Mouse (Mus musculus) MEL (cell line): Measurements from ENCODE around the gene Hnf1a. TPM values are rescaled to one million over a fixed set of nuclear protein-coding genes. Genes with fewer than 3 reads are reported as not detected.

Experiments
- DNase-seq: peaks from one replicate; pipeline ENCODE4 v3.0.0; 2011; ENCODE audit warnings: low read depth, low spot score
- H3K27ac ChIP-seq: 2 replicates; pipeline ENCODE4 v1.5.1; 2012; ENCODE audit warnings: low read depth, mild to moderate bottlenecking, control low read depth, low read length, moderate library complexity; ENCODE audit not compliant: control insufficient read depth
- H3K27me3 ChIP-seq, 2 experiments: fragments of 150-350 bp in 1 of 2; sonication (generic) in 1 of 2; 2 replicates each; pipeline ENCODE4 v1.6.1; 2012; ENCODE audit warnings: low read length in 2 of 2, mild to moderate bottlenecking in 2 of 2, improper control_type of control experiment in 1 of 2, moderate library complexity in 1 of 2; ENCODE audit not compliant: insufficient read depth in 2 of 2, control insufficient read depth in 1 of 2
- H3K36me3 ChIP-seq, 2 experiments: 2 replicates each; pipeline ENCODE4 v1.6.1; 2012 to 2014; ENCODE audit warnings: low read length in 2 of 2, improper control_type of control experiment in 1 of 2, inconsistent platforms in 1 of 2, mild to moderate bottlenecking in 1 of 2; ENCODE audit not compliant: insufficient read depth in 2 of 2, control insufficient read depth in 1 of 2
- H3K4me1 ChIP-seq, 2 experiments: fragments of 150-350 bp in 1 of 2; sonication (generic) in 1 of 2; 2 replicates each; pipeline ENCODE4 v1.6.1; 2012; ENCODE audit warnings: low read length in 2 of 2, improper control_type of control experiment in 1 of 2, mild to moderate bottlenecking in 1 of 2; ENCODE audit not compliant: insufficient read depth in 2 of 2, control insufficient read depth in 1 of 2
- H3K4me3 ChIP-seq, 2 experiments: fragments of 150-350 bp in 1 of 2; sonication (generic) in 1 of 2; 2 replicates each; pipeline ENCODE4 v1.5.1; 2012; ENCODE audit warnings: low read depth in 2 of 2, low read length in 2 of 2, mild to moderate bottlenecking in 2 of 2, moderate library complexity in 2 of 2, control low read depth in 1 of 2, improper control_type of control experiment in 1 of 2; ENCODE audit not compliant: control insufficient read depth in 1 of 2, insufficient read depth in 1 of 2
- H3K79me2 ChIP-seq: 2 replicates; pipeline ENCODE4 v1.6.1; 2012; ENCODE audit warnings: mild to moderate bottlenecking, low read length, moderate library complexity; ENCODE audit not compliant: control insufficient read depth, poor library complexity, insufficient read depth
- H3K9ac ChIP-seq: 2 replicates; pipeline ENCODE4 v1.6.1; 2012; ENCODE audit warnings: low read depth, mild to moderate bottlenecking, control low read depth, low read length, moderate library complexity; ENCODE audit not compliant: control insufficient read depth, poor library complexity, severe bottlenecking
- H3K9me3 ChIP-seq: fragments of 150-350 bp; sonication (generic); replicated peaks from 2 replicates; pipeline ENCODE4 v1.6.1; 2012; ENCODE audit warnings: mild to moderate bottlenecking, low read length, improper control_type of control experiment, moderate library complexity; ENCODE audit not compliant: insufficient read depth
- BHLHE40 ChIP-seq: IDR thresholded peaks from 2 replicates; pipeline ENCODE4 v1.6.1; 2012; ENCODE audit warnings: low read depth, mild to moderate bottlenecking, inconsistent platforms, low read length, improper control_type of control experiment, borderline replicate concordance
- CHD1 ChIP-seq: IDR thresholded peaks from 2 replicates; pipeline ENCODE4 v1.6.1; 2012; ENCODE audit warnings: low read depth, mild to moderate bottlenecking, inconsistent platforms, low read length, improper control_type of control experiment
- CHD2 ChIP-seq: IDR thresholded peaks from 2 replicates; pipeline ENCODE4 v1.6.1; 2011; ENCODE audit warnings: low read length, improper control_type of control experiment
- CTCF ChIP-seq, 3 experiments: IDR thresholded peaks in 2 of 3; conservative IDR thresholded peaks in 1 of 3; 2 replicates each; pipeline ENCODE4 v1.5.1; 2011 to 2012; ENCODE audit warnings: low read length in 3 of 3, low read depth in 2 of 3, mild to moderate bottlenecking in 2 of 3, improper control_type of control experiment in 1 of 3, inconsistent platforms in 1 of 3, mixed read lengths in 1 of 3, moderate library complexity in 1 of 3; ENCODE audit not compliant: control insufficient read depth in 1 of 3, insufficient read depth in 1 of 3, poor library complexity in 1 of 3, severe bottlenecking in 1 of 3
- GABPA ChIP-seq: IDR thresholded peaks from 2 replicates; pipeline ENCODE4 v1.6.1; 2012; ENCODE audit warnings: low read depth, mild to moderate bottlenecking, inconsistent platforms, low read length, improper control_type of control experiment, moderate library complexity
- HCFC1 ChIP-seq: IDR thresholded peaks from 2 replicates; pipeline ENCODE4 v1.6.1; 2012; ENCODE audit warnings: low read depth, mild to moderate bottlenecking, inconsistent platforms, low read length, improper control_type of control experiment, moderate library complexity
- JUND ChIP-seq: IDR thresholded peaks from 2 replicates; pipeline ENCODE4 v1.6.1; 2011; ENCODE audit warnings: low read depth, mild to moderate bottlenecking, improper control_type of control experiment, low read length
- KAT2A ChIP-seq: conservative IDR thresholded peaks from 2 replicates; pipeline ENCODE4 v1.6.1; 2012; ENCODE audit warnings: low read depth, low read length, improper control_type of control experiment, inconsistent platforms
- MAX ChIP-seq: IDR thresholded peaks from 2 replicates; pipeline ENCODE4 v1.6.1; 2011; ENCODE audit warnings: low read length, improper control_type of control experiment
- MEF2A ChIP-seq: IDR thresholded peaks from 2 replicates; pipeline ENCODE4 v1.6.1; 2014; ENCODE audit warnings: low read depth, mild to moderate bottlenecking, inconsistent platforms, low read length, improper control_type of control experiment; ENCODE audit not compliant: poor library complexity, insufficient replicate concordance, severe bottlenecking; ENCODE audit errors: extremely low read depth
- MXI1 ChIP-seq: IDR thresholded peaks from 2 replicates; pipeline ENCODE4 v1.6.1; 2011; ENCODE audit warnings: mild to moderate bottlenecking, low read depth, low read length, improper control_type of control experiment
- MYB ChIP-seq: IDR thresholded peaks from 2 replicates; pipeline ENCODE4 v1.6.1; 2011; ENCODE audit warnings: mild to moderate bottlenecking, low read depth, low read length, improper control_type of control experiment
- NELFE ChIP-seq: IDR thresholded peaks from 2 replicates; pipeline ENCODE4 v1.6.1; 2011; ENCODE audit warnings: low read depth, low read length, improper control_type of control experiment
- NRF1 ChIP-seq: IDR thresholded peaks from 2 replicates; pipeline ENCODE4 v1.6.1; 2014; ENCODE audit warnings: low read depth, mild to moderate bottlenecking, inconsistent platforms, low read length, improper control_type of control experiment, moderate library complexity; ENCODE audit not compliant: poor library complexity, insufficient read depth, severe bottlenecking
- POLR2A ChIP-seq, 2 experiments: IDR thresholded peaks; 2 replicates each; pipeline ENCODE4 v1.6.1; 2011 to 2012; ENCODE audit warnings: low read length in 2 of 2, mild to moderate bottlenecking in 2 of 2, control low read depth in 1 of 2, improper control_type of control experiment in 1 of 2, low read depth in 1 of 2, moderate library complexity in 1 of 2; ENCODE audit not compliant: control insufficient read depth in 1 of 2, insufficient read depth in 1 of 2, poor library complexity in 1 of 2
- POLR2AphosphoS2 ChIP-seq: IDR thresholded peaks from 2 replicates; pipeline ENCODE4 v1.6.1; 2011; ENCODE audit warnings: low read length, improper control_type of control experiment
- RCOR1 ChIP-seq: IDR thresholded peaks from 2 replicates; pipeline ENCODE4 v1.6.1; 2012; ENCODE audit warnings: low read depth, mild to moderate bottlenecking, inconsistent platforms, low read length, improper control_type of control experiment
- SIN3A ChIP-seq: IDR thresholded peaks from 2 replicates; pipeline ENCODE4 v1.6.1; 2012; ENCODE audit warnings: low read length, improper control_type of control experiment, inconsistent platforms
- SMC3 ChIP-seq: IDR thresholded peaks from 2 replicates; pipeline ENCODE4 v1.6.1; 2011; ENCODE audit warnings: low read depth, low read length, improper control_type of control experiment
- TAL1 ChIP-seq: IDR thresholded peaks from 2 replicates; pipeline ENCODE4 v1.6.1; 2012; ENCODE audit warnings: mild to moderate bottlenecking, inconsistent platforms, low read length, moderate library complexity, mixed read lengths
- TBP ChIP-seq: IDR thresholded peaks from 2 replicates; pipeline ENCODE4 v1.8.0; 2011; ENCODE audit warnings: low read depth, low read length, improper control_type of control experiment
- TCF12 ChIP-seq: IDR thresholded peaks from 2 replicates; pipeline ENCODE4 v1.6.1; 2014; ENCODE audit warnings: low read depth, mild to moderate bottlenecking, inconsistent platforms, low read length, improper control_type of control experiment, moderate library complexity
- USF1 ChIP-seq: IDR thresholded peaks from 2 replicates; pipeline ENCODE4 v1.6.1; 2014; ENCODE audit warnings: low read depth, mild to moderate bottlenecking, inconsistent platforms, low read length, improper control_type of control experiment, moderate library complexity
- USF2 ChIP-seq, 2 experiments: IDR thresholded peaks; 2 replicates each; pipeline ENCODE4 v1.6.1; 2011 to 2012; ENCODE audit warnings: improper control_type of control experiment in 2 of 2, low read length in 2 of 2, borderline replicate concordance in 1 of 2, inconsistent platforms in 1 of 2, low read depth in 1 of 2, mild to moderate bottlenecking in 1 of 2; ENCODE audit not compliant: insufficient read depth in 1 of 2
- ZC3H11A ChIP-seq: IDR thresholded peaks from 2 replicates; pipeline ENCODE4 v1.6.1; 2012; ENCODE audit warnings: low read depth, mild to moderate bottlenecking, inconsistent platforms, low read length, improper control_type of control experiment
- ZKSCAN1 ChIP-seq: IDR thresholded peaks from 2 replicates; pipeline ENCODE4 v1.6.1; 2012; ENCODE audit warnings: low read depth, mild to moderate bottlenecking, inconsistent platforms, low read length, improper control_type of control experiment, moderate library complexity
- ZNF384 ChIP-seq: IDR thresholded peaks from 2 replicates; pipeline ENCODE4 v1.6.1; 2012; ENCODE audit warnings: low read depth, mild to moderate bottlenecking, inconsistent platforms, low read length, improper control_type of control experiment
- polyA plus RNA-seq, 2 experiments: library from polyadenylated mRNA; stranded (reverse) in 1 of 2; unstranded in 1 of 2; fragments of >175 nt in 1 of 2; fragments of >200 nt in 1 of 2; gene quantifications; 2 replicates each; pipeline versions ENCODE4 v1.2.1 to v1.2.4; 2012; ENCODE audit warnings: low replicate concordance in 2 of 2, low read depth in 1 of 2; ENCODE audit not compliant: insufficient read length in 2 of 2, insufficient read depth in 1 of 2, missing spikeins in 1 of 2
- total RNA-seq: library from RNA; depleted of rRNA; stranded (reverse); fragments of 300-350 nt; gene quantifications from 2 replicates; pipeline ENCODE4 v1.2.3, GENCODE M21; 2012

The Hnf1a gene
- total and polyA plus RNA-seq, 3 experiments = 0.08 to 0.28 TPM; not detected in 1

- no peak for DNase-seq
- Histone ChIP-seq H3K79me2 (no peaks in the 10 kb centered on the region), H3K4me1 (no peaks in the 10 kb centered on the region), H3K9ac (no peak overlapping the region), H3K27ac (no peak overlapping the region), H3K36me3 (no peaks in the 10 kb centered on the region), H3K4me3 (no peak overlapping the region), H3K27me3 (no peaks in the 10 kb centered on the region), H3K9me3 (no peaks in the 10 kb centered on the region)
- TF ChIP-seq SMC3 (no peak), POLR2AphosphoS2 (peak; percentile 28; the same call in 1 of the 2 replicates)
These were observed 20.2 kb downstream of the Hnf1a start for GRCm38 (mm10) chr5:114950669-114951068.

GRCm38 (mm10) chr5:114949812-114950211 is 21.1 kb downstream of the Hnf1a start:
- H3K79me2 ChIP-seq = no peaks in the 10 kb centered on the region
- no peaks in the 10 kb centered on the region for H3K9me3 ChIP-seq
- no peak for TF ChIP-seq POLR2A (IDR thresholded peaks at IDR 0.05; ENCODE audit: control insufficient read depth in 1 of 2, insufficient read depth in 1 of 2, low read depth in 1 of 2, low read length in 2 of 2, poor library complexity in 1 of 2)
- TF ChIP-seq USF1 = no peak
- no peak for TF ChIP-seq SIN3A
- no peak for TF ChIP-seq RCOR1
- TF ChIP-seq HCFC1 = no peak
- no peak for TF ChIP-seq USF2 (IDR thresholded peaks at IDR 0.05; ENCODE audit: borderline replicate concordance in 1 of 2, insufficient read depth in 1 of 2, low read depth in 1 of 2, low read length in 2 of 2)
- no peak for TF ChIP-seq ZC3H11A
- no peak for TF ChIP-seq KAT2A
- TF ChIP-seq MAX = no peak
- TF ChIP-seq TBP = no peak
- no peak for TF ChIP-seq JUND
- no peak for TF ChIP-seq CHD2
- TF ChIP-seq TAL1 = no peak
- TF ChIP-seq MYB = no peak
- no peaks in the 10 kb centered on the region for H3K27me3 ChIP-seq
- H3K4me3 ChIP-seq = no peak overlapping the region
- H3K4me1 ChIP-seq = no peaks in the 10 kb centered on the region
- H3K9ac ChIP-seq = no peak overlapping the region
- no peak overlapping the region for H3K27ac ChIP-seq
- no peak for DNase-seq
- no peaks in the 10 kb centered on the region for H3K36me3 ChIP-seq

GRCm38 (mm10) chr5:114949316-114949715 is 21.6 kb downstream of the Hnf1a start:
- Histone ChIP-seq H3K79me2 (no peaks in the 10 kb centered on the region), H3K4me3 (no peak overlapping the region), H3K27ac (no peak overlapping the region), H3K9me3 (no peaks in the 10 kb centered on the region), H3K4me1 (no peaks in the 10 kb centered on the region), H3K36me3 (no peaks in the 10 kb centered on the region), H3K9ac (no peak overlapping the region), H3K27me3 (no peaks in the 10 kb centered on the region)
- no peak for DNase-seq
- TF ChIP-seq BHLHE40 (no peak), CTCF (IDR thresholded peaks at IDR 0.05 in 2 of 3, conservative IDR thresholded peaks at IDR 0.05 in 1 of 3; ENCODE audit: control insufficient read depth in 1 of 3, insufficient read depth in 1 of 3, low read depth in 2 of 3, low read length in 3 of 3, poor library complexity in 1 of 3, severe bottlenecking in 1 of 3) (no peak), USF1 (no peak), MXI1 (no peak), GABPA (no peak), MYB (no peak), NRF1 (no peak), MAX (no peak), ZKSCAN1 (no peak), SIN3A (no peak), TCF12 (no peak), TAL1 (no peak), KAT2A (no peak), JUND (no peak), NELFE (no peak), ZNF384 (no peak), CHD1 (no peak), MEF2A (no peak)
